Mouse (Mus musculus) skeletal muscle tissue, adult 2 months (tissue): ENCODE data around the gene Fam229a.
"Not testable (repeated sequence)": the region's sequence is repeated elsewhere in the genome, so short reads cannot be mapped to it uniquely, and the experiment has no call there.

ENCODE experiments used
- DNase-seq: peaks from one replicate; pipeline ENCODE4 v3.0.0-alpha.2; 2012; ENCODE audit warnings: low read depth, low spot score

The Fam229a gene

GRCm38 (mm10) chr4:129518519-129518918 lies 27.5 kb downstream of the Fam229a start:
- DNase-seq, result no peak

- no peak for DNase-seq
Observed at GRCm38 (mm10) chr4:129525338-129525737, 34.3 kb downstream of the Fam229a start.

GRCm38 (mm10) chr4:129525889-129526288 lies 34.9 kb downstream of the Fam229a start:
- DNase-seq, result no peak

GRCm38 (mm10) chr4:129528901-129529300 lies 37.9 kb downstream of the Fam229a start:
- not testable (repeated sequence) for DNase-seq

- no peak for DNase-seq
Observed at GRCm38 (mm10) chr4:129540012-129540411, 49.0 kb downstream of the Fam229a start.
